Comparison of ENCODE assay signal across 18 mouse cellular contexts in the genomic region with DNA sequence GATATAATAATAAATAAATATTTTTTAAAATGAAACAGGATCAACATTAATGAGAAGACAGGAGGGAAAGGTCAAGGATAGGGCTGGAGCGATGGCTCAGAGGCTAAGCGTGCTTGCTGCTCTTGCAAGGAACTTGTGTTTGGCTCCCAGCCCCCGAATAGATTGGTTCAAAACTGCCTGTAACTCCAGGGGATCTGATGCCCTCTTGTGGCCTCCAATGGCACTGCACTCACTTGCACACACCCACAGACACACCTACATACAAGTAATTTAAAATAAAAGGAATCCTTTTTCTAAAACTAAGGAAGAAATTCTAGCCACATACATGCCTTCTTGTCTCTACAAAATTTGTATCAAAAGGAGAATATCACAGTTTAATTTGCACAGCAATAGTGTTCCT. TPM values are rescaled to one million over a fixed set of nuclear protein-coding genes. Genes with fewer than 3 reads are reported as not detected.
DNase-seq lines count a peak whose midpoint lies in the region; ATAC-seq and TF ChIP-seq lines count a peak whose summit lies in the region.
"Had no signal": no experiment of that assay in that cellular context is flagged by ENCODE, and none has a peak within 500 bp of the region (broad histone marks: within the 10 kb centered on the region; RNA-seq: fewer than 3 reads in every experiment).

No protein-coding gene starts in this region.

- no peak overlapping the region for H3K9ac ChIP-seq in kidney, postnatal 0 days (ENCODE audit: low read depth, low read length)
- H3K9ac ChIP-seq in CH12.LX (ENCODE audit: insufficient read depth, low read depth), result no peak overlapping the region
- H3K9ac ChIP-seq: hindbrain, embryonic 14.5 days had no signal

- H3K4me1 ChIP-seq in kidney, postnatal 0 days (replicated peaks; ENCODE audit: insufficient read depth, low read length), result no peaks in the 10 kb centered on the region
- no peaks in the 10 kb centered on the region for H3K4me1 ChIP-seq in CH12.LX (ENCODE audit: control insufficient read depth in 1 of 2, insufficient read depth in 2 of 2)

- no peak for TF ChIP-seq EP300 in CH12.LX (IDR thresholded peaks at IDR 0.05; ENCODE audit: low read length)

- TF ChIP-seq RAD21 in CH12.LX (IDR thresholded peaks at IDR 0.05; ENCODE audit: low read depth, low read length), result no peak

- H3K27ac ChIP-seq in kidney, postnatal 0 days, result no peak overlapping the region
- H3K27ac ChIP-seq in CH12.LX (ENCODE audit: insufficient read depth, low read depth), result no peak overlapping the region
- H3K27ac ChIP-seq: hindbrain, embryonic 14.5 days had no signal

- no peaks in the 10 kb centered on the region for H3K36me3 ChIP-seq in kidney, postnatal 0 days (ENCODE audit: insufficient read depth, low read length)
- no peaks in the 10 kb centered on the region for H3K36me3 ChIP-seq in CH12.LX (replicated peaks in 1 of 2; ENCODE audit: control insufficient read depth in 1 of 2, insufficient read depth in 1 of 2, low read length in 1 of 2)

- ATAC-seq in kidney, postnatal 0 days (replicated peaks; ENCODE audit: low FRiP score, low read depth), result no peak

- 94% methylated on average over 3 of the region's 3 CpGs for WGBS in kidney, postnatal 0 days

- H3K27me3 ChIP-seq in kidney, postnatal 0 days (ENCODE audit: insufficient read depth, low read length), result no peaks in the 10 kb centered on the region
- H3K27me3 ChIP-seq in CH12.LX (replicated peaks), result peaks cover 61% of the 10 kb centered on the region
- H3K27me3 ChIP-seq: megakaryocyte, embryonic 14.5 days had no signal

- H3K9me3 ChIP-seq in kidney, postnatal 0 days (replicated peaks; ENCODE audit: low read length), result no peaks in the 10 kb centered on the region
- peaks cover 2% of the 10 kb centered on the region for H3K9me3 ChIP-seq in CH12.LX (replicated peaks; ENCODE audit: low read length)

- in situ Hi-C loops in CH12.LX (cut with MboI; ENCODE audit: low pct_ligation_motif_present, low pct_unique_long_range_greater_than_20kb, low sequenced_read_pairs), result loop anchor here (10.0 kb wide), 1 partner anchor 217 kb away; the partner anchor contains the start of gene Rtf2

- DNase-seq in kidney, postnatal 0 days (ENCODE audit: low spot score), result no peak
- DNase-seq in kidney, postnatal 4 days, result no peak
- DNase-seq in 416B (ENCODE audit: low read depth) (peak; percentile 11), CH12.LX (ENCODE audit: extremely low read depth) (peak; percentile 27)
- DNase-seq in brain, embryonic 14.5 days (ENCODE audit: low read depth), result no peak
- no peak for DNase-seq in natural killer cell, adult 2 months (ENCODE audit: low spot score in 2 of 2)
- DNase-seq in cerebellum, postnatal 36 days, result no peak
- DNase-seq: cerebellum, adult 9-10 months; kidney, adult 9 months; layer of hippocampus, adult 9-11 months; right cerebral cortex, adult 18-20 months had no signal

- dilution Hi-C loops in CH12.LX (cut with MboI; ENCODE audit: extremely low pct_ligation_motif_present, extremely low pct_unique_long_range_greater_than_20kb, low sequenced_read_pairs), result no loop called here

- H3K79me2 ChIP-seq in CH12.LX (replicated peaks; ENCODE audit: control insufficient read depth, extremely low read depth, insufficient read depth, poor library complexity, severe bottlenecking), result no peaks in the 10 kb centered on the region

- H3K4me2 ChIP-seq in kidney, postnatal 0 days (ENCODE audit: low read length), result no peak overlapping the region
- no peak overlapping the region for H3K4me2 ChIP-seq in CH12.LX (ENCODE audit: insufficient read depth, low read depth, poor library complexity, severe bottlenecking)
- H3K4me2 ChIP-seq: hindbrain, embryonic 14.5 days had no signal

- no peak for TF ChIP-seq POLR2A in CH12.LX (IDR thresholded peaks at IDR 0.05; ENCODE audit: low read depth, low read length)
- no peak for TF ChIP-seq POLR2A in brain, embryonic 14.5 days (IDR thresholded peaks at IDR 0.05; ENCODE audit: borderline replicate concordance, extremely low read depth, insufficient read depth, insufficient read length, poor library complexity, severe bottlenecking)

- H3K4me3 ChIP-seq in kidney, postnatal 0 days (replicated peaks; ENCODE audit: low read depth, low read length), result no peak overlapping the region
- no peak overlapping the region for H3K4me3 ChIP-seq in CH12.LX (replicated peaks in 1 of 3; ENCODE audit: low read depth in 2 of 3, low read length in 2 of 3, poor library complexity in 1 of 3)
- H3K4me3 ChIP-seq: megakaryocyte, embryonic 14.5 days had no signal

- TF ChIP-seq CTCF in kidney, postnatal 0 days (IDR thresholded peaks at IDR 0.05; ENCODE audit: low read depth), result peak; percentile 41; the same call in 1 of the 2 replicates
- peak; percentile 14 to 40; a peak in 2 of 4 replicates for TF ChIP-seq CTCF in CH12.LX (conservative IDR thresholded peaks at IDR 0.05 in 1 of 2, IDR thresholded peaks at IDR 0.05 in 1 of 2; ENCODE audit: low read depth in 2 of 2, low read length in 2 of 2)
- peak; percentile 48; the same call in 1 of the 2 replicates for TF ChIP-seq CTCF in brain, embryonic 14.5 days (IDR thresholded peaks at IDR 0.05; ENCODE audit: borderline replicate concordance, extremely low read depth, insufficient read depth, insufficient read length)

TF ChIP-seq in CH12.LX, 34 proteins besides CTCF, POLR2A, EP300 and RAD21:
- TF ChIP-seq HCFC1 (IDR thresholded peaks at IDR 0.05; ENCODE audit: low read depth, low read length) (no peak), SMC3 (IDR thresholded peaks at IDR 0.05; ENCODE audit: low read depth, low read length) (no peak), ZNF384 (IDR thresholded peaks at IDR 0.05; ENCODE audit: low read depth, low read length) (no peak)

RNA-seq across cellular contexts. Expression of gene Mc3r, which starts 20.5 kb away (rescaled TPM):
- polyA plus RNA-seq in kidney, postnatal 0 days (2015; fragmentation: Nextera tagmentation; extraction: Ambion mirVana), result not detected in 2 replicates
- total RNA-seq in CH12.LX (2012; rRNA removed) (not detected in 2 replicates), CH12.LX (2014; rRNA removed) (not detected in 2 replicates)
- not detected in 2 replicates for polyA plus RNA-seq in CH12.LX (2012; ENCODE audit: insufficient read length, low read depth)
- 0.29 and 0.39 TPM in 2 replicates for polyA plus RNA-seq in brain, embryonic 14.5 days (2012; rRNA removed)
- total RNA-seq: adrenal gland, adult 18-20 months had no signal
- polyA plus RNA-seq: embryonic facial prominence, embryonic 11.5 days; gonadal fat pad, adult 2 months; heart, embryonic 16.5 days; thymus, postnatal 0 days had no signal

Comparison
In these comparisons a context has a peak if more than half of its experiments do, and no peak if none do; other contexts are left out.
1. DNase-seq: peak in 416B (single experiment) and CH12.LX (single experiment); none in kidney, postnatal 0 days (single experiment), kidney, postnatal 4 days (0 of 2), brain, embryonic 14.5 days (single experiment), natural killer cell, adult 2 months (0 of 2) and cerebellum, postnatal 36 days (0 of 2).
2. Peak in every context shown above with its lines, with median percentiles within 50 percentile points of each other: CTCF ChIP-seq.